Mouse (Mus musculus): ENCODE measurements around the gene Cldn4.

Cldn4 gene

DNA sequence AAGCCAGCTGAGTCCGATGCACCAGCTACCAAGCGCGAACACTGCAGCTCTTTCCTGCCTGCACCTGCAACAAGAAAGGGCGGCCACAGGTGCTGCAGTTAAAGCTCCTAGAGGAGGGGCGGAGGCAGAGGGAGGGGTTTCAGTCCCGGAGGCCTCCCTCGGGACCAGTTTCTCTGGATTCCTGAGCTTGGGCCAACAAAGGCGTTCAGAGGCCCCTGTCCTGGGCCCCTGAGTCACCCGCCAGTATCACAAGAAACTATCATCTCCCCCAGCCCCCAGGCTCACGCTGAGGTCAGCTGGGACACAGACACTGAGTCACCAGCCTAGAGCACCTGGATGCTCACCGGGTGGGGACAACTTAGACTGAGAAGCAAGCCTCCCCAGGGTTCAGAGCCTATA lies at the start of gene Cldn4:
TSS of gene Cldn4 (minus strand) at position 78 of the 399 bp plus-strand sequence.
- peak; percentile 56 for DNase-seq (ENCODE audit: low read depth, low spot score)

DNA sequence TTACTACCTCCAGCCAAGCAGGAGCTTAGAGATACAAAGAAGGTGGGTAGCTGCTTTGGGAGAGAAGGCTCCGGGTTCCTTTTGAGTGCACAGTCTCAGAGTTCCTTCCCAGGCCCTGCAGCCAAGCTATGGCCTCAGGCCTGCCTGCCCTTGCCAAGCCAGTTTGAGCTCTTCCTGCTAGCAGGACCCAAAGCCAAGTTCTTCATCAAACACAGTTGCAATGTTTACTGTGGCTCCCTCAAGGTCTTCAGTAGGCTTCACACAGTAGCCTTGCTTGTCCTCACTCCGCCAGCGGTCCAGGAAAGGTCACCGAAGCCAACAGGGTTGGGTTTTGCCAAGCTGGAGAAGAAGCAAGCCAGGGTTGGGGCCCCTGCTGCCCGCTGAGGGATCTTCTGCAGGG lies 45.8 kb upstream of the Cldn4 start:
- no peak for DNase-seq (ENCODE audit: low read depth, low spot score)

DNA sequence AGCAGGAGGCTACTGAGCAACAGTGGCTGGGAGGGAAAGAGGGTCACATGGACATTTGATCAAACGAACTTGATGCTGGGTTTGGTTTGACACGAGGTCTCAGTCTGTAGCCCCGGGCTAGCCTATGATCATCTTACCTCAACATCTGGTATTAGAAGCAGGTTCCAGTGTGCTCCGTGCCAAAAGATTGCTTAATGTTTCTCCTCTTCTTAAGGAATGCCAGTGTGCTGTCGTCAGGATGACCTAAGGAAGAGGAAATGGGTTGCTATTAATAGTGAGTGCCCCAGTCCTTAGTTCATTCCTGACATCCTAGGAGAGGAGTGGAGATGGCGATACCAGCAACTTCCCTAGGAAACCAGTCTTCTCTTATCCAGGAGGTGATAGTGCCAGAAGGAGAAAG lies 43.0 kb upstream of the Cldn4 start:
- DNase-seq (ENCODE audit: low read depth, low spot score), result no peak

DNA sequence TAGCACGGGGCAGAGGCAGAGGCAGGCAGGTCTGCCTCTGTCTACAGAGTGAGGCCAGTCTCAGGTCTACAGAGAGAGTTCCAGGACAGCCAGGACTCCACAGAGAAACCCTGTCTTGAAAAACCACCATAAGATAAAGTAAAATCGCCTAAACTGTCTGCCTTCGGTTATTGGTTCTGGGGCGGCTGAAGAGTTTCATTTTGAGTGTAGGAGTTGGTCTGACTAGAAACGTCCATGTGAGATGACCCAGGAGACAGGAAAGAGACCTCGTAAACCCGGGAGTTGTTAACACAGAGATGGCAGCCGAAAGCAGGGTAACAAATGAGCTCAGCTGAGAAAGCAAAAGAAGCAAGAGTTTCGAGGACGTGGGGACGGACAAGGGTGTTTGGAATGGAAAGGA lies 42.4 kb upstream of the Cldn4 start:
- no peak for DNase-seq (ENCODE audit: low read depth, low spot score)

DNA sequence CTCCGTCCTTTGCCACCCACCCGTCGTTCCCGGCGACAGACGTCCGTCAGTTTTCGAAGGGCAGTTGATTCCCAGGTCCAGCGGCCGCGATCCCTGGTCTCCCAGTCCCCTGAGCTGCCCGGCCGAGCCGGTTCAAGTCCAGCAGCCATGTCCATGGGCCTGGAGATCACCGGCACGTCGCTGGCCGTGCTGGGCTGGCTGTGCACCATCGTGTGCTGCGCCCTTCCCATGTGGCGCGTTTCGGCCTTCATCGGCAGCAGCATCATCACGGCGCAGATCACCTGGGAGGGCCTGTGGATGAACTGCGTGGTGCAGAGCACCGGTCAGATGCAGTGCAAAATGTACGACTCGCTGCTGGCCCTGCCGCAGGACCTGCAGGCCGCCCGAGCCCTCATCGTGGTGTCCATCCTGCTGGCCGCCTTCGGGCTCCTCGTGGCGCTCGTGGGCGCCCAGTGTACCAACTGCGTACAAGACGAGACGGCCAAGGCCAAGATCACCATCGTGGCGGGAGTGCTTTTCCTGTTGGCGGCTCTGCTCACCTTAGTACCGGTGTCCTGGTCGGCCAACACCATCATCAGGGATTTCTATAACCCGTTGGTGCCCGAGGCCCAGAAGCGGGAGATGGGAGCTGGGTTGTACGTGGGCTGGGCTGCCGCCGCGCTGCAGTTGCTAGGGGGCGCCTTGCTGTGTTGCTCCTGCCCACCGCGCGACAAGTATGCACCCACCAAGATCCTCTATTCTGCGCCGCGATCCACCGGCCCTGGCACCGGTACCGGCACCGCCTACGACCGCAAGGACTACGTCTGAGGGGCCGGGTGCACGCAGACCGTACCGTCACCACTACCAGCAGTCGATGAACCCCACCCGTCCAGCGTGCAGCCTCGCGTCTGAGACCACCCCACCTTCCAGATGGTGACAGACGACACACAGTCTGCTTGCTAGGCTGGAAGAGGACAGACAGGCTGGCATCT lies 39.8 kb upstream of the Cldn4 start:
- no peak for DNase-seq (ENCODE audit: low read depth, low spot score)

DNA sequence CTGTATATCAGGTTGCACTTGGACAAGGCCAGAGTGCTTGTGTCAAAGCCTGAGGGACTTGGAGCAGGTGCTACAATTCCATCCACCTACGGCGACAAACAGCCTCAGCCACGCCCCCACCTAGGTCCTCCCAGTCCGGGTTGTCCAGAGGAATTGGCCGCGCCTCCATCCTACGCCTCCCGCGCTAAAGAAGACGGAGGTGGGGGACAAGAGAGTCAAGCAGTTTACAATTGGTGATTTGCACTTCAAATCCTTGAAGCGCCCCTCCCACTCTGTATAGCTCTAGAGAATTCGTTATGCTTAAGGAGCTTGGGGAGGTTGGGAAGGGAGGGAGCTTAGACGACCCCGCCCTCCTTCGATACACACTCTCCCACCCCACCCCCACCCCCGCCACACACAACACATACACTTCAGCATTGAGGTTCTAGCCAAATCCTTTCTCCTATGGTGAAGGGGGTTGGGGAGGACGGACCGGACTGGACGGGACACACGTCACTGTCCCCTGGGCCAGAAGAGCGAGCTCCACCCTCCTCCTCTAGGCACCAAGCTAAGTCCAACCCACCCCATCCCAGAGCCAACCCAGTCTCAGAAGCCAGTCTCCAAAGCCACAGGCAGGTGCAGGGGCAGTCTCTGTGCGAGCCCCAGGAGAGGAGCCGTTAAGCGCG lies 39.0 kb upstream of the Cldn4 start, which contains the start of gene Cldn3:
TSS of gene Cldn3 (plus strand) at position 582 of the 665 bp plus-strand sequence.
- peak; percentile 70 for DNase-seq (ENCODE audit: low read depth, low spot score)

DNA sequence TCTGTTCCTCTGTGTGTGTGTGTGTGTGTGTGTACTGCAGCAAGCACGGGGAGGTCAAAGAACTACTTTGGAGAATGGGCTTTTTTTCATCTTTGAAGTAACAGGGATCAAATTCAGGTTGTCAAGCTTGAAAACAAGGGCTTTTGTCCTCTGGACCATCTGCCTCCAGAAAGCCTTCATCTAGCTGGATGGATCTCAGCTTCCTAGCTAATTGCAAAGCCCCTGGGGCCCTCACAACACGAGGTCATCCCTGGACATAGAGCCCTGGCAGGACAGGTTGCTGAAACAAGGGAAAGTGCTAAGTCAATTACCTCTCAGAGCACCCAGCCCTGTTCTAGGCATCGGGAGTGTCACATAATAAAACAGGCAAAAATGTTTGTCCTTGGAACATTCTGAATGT lies 37.0 kb upstream of the Cldn4 start:
- DNase-seq (ENCODE audit: low read depth, low spot score), result no peak

DNA sequence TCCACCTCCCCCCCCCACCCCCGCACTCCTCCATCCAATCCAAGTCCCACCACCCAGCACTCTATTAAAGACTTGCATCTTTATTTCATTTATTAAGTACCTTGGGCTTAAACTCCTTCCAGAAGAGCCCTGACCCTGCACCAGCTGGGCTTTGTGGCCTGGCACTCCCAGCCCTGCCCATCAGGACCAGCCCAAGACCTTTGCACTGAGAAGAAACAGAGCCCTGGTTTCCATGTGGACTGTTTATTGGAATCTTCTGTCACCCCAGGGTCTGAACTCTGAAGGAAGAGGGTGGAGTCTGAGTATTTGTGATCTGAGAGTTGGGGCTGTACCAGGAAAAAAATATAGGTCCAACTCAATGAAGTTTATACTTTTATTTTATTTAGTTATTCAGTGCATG lies 36.4 kb upstream of the Cldn4 start:
- DNase-seq (ENCODE audit: low read depth, low spot score), result no peak

DNA sequence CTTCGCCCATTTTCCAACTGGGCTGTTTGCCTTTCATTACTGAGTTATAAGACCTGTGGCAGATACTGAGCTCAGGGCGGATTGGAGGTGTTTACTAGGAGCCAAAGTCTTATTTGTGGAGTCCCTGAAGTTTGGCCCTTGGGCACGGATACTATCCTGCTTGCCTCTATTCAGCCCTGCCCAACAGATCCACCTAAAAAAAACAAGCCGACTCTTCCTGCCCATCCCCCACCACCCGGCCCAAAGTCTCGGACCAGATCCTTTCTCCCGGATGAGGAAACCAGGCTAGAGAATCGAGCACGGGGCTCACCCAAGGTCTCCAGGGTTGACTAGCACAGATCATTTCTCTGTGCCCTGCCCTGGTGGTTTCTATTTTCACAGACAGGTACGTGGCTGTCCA lies 34.4 kb upstream of the Cldn4 start:
- DNase-seq (ENCODE audit: low read depth, low spot score), result no peak

DNA sequence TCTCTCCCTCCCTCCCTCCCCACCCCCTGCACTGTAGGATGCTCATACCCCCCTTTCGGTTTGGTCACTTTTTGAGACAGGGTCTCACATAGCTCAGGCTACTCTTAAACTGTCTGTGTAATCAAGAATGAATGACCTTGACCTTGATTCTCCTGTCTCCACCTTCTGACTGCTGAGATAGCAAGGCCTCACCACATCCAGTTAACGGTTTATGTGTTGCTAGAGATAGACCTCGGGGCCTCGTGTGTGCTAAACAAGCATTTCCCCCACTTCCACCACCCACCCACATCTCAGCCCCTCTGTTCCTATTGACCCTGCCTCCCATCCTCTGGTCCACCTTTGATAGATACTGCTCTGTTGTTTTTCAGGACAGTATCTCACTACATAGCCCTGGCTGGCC lies 31.1 kb upstream of the Cldn4 start:
- DNase-seq (ENCODE audit: low read depth, low spot score), result no peak

DNA sequence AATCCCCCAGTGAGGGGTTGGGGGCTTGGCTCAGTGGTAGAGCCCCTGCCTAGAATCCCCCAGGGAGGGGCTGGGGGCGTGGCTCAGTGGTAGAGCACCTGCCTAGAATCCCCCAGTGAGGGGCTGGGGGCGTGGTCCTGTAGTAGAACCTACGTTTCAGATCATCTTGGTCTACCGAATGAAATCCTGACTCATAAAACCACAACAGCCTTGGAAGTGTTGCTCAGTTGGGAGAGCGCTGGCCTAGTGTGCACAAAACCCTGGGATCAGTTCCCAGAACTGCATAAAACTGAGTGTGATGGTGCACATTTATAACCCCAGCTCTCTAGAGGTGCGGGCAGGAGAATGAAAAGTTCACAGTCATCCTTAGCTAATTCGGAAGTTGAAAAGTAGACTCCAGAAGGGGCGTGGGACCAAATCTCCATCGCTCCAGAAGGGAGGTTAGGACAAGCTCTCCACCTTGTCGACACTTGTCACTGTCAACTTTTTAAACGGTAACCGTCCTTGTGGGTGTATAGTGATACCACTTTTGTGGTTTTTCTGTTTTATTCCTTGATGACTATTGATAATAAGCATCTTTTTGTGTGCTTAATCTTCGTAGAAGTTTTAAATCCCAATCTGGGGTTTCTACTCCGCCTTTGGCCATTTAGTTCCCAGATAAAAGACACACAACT lies 30.0 kb upstream of the Cldn4 start:
- no peak for DNase-seq (ENCODE audit: low read depth, low spot score)

DNA sequence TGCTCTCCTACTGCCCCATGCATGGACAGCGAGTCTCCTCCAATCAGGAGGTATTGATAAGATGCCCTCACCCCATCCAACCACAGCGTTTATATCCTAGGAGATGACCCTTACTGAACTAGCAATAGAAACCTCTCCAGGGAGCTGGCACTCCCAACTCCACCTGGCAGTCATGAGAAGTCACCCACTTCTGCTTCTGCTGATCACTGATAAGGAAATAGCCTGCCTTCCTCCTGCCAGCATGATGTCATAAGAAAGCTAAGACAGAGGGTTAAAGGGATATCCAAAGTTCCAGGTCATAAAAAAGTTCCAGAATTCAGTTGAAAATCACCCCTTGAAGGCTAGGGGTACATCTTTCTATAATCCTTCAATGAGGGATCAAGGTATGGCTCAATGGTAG lies 29.4 kb upstream of the Cldn4 start:
- DNase-seq (ENCODE audit: low read depth, low spot score), result no peak

DNA sequence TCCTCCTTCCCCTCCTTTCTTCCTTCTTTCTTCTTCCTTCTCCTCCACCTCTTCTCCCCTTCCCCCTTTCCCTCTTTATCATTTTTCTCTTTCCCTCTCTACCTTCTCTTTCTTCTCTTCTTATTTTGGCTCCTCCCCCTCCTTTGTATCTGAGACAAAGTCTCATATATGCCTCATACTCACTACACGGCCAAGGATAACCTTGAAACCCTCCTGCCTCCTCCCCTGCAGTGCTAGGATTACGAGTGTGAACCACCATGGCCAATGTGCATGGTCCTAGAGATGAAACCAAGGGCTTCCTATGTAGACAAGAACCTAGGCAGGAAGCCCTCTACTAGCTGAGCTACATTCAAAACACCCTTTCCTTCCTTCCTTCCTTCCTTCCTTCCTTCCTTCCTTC lies 28.2 kb upstream of the Cldn4 start:
- DNase-seq (ENCODE audit: low read depth, low spot score), result no peak

DNA sequence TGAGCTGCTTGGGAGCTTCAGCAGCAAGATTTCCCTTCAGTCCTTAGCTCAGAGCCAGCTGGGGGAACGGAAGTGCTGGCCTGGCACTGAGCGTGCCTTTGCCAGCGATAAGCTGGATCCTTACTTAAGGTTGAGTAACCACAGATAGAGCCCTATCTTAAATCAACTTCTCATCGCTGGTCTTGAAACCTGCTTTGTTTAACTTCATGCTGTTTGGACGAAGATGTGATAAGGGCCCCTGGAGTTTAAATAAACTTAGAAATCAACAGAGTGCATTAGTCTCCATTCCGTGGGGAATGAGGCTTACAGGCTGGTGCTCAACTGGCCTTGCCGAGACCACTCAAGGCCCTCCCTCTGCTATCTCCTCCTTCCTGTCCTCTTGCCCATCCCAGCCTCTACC lies 27.6 kb upstream of the Cldn4 start:
- DNase-seq (ENCODE audit: low read depth, low spot score), result no peak

DNA sequence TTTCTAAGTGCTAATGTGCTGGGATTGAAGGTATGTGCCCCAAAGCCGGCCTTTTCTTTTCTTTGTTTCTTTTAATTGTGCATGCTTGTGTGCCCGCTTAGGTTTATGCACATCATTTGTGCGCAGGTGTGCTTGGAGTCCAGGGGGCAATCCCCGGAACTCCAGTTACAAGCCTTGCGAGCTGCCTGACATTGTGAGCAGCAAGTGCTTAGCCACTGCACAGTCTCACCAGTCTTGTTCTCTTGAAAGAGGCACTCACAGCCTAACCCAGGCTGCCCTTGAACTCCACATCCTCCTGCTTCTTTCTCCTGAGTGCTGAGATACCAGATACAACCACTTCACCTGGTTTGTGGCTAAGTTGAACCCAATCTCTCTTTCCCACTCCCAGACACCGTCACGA lies 26.8 kb upstream of the Cldn4 start:
- DNase-seq (ENCODE audit: low read depth, low spot score), result no peak

DNA sequence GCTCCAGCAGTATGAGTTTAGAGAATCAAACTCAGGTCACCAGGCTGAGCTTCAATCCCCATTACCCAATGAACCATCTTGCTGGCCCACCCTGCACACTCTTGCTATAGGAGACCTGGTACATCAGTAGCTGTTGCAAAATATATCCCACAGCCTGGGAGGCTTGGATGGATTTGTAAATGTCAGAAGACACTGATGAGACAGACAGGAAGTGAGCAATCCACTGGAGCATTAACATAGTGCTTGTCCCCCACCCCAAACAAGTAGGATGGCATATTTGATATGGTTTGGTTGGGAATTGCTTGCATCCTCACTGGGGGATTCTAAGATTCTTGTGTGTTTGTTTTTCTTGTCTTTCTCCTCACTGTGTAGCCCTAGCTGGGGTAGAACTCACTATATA lies 26.3 kb upstream of the Cldn4 start:
- no peak for DNase-seq (ENCODE audit: low read depth, low spot score)

DNA sequence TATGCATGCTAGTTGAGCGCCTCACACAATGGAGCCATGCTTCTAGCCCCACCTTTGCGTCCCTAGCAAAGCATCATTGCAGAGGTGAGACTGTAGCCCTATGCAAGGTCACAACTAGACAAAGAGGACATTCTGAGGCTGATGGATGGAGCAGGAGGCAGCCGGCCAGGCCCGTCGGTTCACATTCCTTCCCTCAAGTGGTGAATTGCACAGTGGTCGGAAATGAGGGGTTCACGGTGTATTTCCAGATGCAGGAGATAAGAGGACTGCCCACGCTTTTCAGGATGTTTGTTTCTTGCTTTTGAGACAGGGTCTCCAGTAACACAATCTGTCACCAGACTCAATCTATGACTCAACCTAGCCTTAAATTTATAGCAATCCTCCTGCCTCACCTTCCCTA lies 23.9 kb upstream of the Cldn4 start:
- DNase-seq (ENCODE audit: low read depth, low spot score), result no peak

DNA sequence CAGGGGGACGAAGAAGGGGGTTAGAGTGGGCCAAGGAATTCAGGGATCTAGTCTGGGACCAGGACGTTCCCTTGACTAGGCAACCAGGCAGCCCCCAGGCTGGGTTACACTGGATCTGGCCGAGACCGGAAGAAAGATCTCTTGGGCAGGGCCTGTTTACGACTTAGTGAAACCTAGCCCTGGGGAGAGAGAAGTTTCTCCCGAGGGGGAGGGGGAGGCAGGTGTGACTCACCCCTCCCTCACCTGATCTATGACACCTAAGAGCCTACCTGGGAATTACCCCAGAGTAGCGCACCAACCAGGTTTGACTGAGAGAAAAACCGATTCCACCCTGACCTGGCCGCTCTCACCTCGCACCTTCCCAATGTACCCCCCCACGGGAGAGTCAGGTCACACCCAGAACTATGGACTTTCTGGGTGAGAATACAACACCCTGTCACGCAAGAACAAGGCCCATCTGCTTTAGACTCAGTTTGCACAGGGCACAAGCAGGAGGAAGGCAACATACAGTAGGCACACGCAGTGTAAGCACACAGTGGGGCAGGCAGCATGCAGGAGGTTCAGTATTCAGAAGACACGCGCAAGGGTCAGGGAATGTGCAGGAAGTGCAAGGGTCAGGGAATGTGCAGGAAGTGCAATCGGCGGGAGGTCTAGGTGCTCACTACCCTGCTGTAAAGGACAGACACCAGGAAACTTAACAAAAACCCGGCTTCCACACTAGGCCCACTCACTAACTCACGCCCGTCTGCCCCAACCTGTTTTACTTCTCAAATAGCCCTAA lies 20.6 kb upstream of the Cldn4 start:
- DNase-seq (ENCODE audit: low read depth, low spot score), result no peak

DNA sequence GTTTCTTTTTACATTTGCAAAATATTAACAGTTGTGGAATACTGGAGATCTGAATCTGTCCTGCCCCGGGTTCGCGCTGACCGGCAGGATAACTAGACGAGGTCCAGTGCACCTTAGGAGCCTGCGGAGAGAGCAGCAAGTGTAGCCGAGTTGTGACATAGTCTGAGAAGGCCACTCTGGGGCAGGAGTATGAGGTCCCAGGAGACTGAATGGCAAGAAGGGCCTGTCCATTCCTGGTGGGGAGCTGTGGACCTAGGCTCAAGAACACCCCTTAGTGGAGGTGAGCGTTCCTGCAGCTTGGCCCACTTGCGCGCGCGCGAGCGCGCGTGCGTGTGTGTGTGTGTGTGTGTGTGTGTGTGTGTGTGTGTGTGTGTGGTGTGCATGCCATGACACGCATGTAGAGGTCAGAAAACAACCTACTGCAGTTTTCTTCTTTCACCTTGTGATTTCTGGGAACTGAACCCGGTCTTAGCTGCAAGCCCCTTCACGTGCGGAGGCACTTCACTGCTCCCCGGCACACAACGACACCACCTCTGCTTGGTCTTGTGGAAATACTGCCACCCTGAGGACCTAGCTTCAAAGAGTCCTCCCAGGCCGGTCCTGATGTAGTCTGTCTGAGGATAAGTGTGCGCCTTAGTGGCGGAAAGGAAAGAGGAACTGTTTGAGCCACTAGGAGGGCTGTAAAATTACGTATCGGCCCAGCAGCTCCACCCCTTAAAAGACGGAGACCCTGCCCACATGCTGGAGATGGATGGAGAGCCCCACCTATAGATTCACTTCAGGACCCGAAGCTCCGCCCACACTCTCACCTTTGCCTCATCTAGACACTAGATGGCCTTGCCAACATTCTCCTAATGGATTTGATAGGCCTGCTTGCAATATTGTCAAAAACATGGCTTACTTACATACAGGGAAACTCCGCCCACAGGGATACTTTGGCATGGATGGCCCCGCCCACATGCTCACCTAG lies 19.4 kb upstream of the Cldn4 start:
- peak; percentile 89 for DNase-seq (ENCODE audit: low read depth, low spot score)

DNA sequence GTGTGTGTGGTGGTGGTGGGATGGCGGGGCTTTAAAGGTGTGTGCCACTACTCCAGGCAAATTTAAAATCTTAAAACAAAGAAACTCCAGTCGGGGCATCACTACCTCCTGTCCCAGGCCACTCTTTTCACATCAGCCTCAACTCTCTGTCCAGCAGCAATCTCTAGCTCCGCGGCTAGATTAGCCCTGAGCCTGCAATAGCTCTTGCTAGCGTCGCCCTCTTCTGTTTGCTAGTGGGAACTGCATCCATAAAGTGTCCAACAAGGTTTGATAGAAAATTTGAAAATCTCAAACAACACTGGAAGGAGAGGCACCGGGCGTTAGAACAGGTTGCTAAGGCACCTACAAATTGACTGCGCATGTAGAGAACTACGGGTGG lies 18.7 kb upstream of the Cldn4 start:
- no peak for DNase-seq (ENCODE audit: low read depth, low spot score)

Measured in WW6 (cell line).